Mouse (Mus musculus) brain, adult 2 months (tissue): ENCODE measurements around the gene Elf5.

Experiments used
- DNase-seq: peaks from one replicate; pipeline ENCODE4 v3.0.0; 2011; ENCODE audit warnings: low read depth, low spot score

Elf5 gene

GRCm38 (mm10) chr2:103435110-103435509, 23.6 kb downstream of the Elf5 start:
- peak; percentile 29 for DNase-seq

- DNase-seq: no peak
These were observed 25.0 kb downstream of the Elf5 start for GRCm38 (mm10) chr2:103436534-103436933.

DNA sequence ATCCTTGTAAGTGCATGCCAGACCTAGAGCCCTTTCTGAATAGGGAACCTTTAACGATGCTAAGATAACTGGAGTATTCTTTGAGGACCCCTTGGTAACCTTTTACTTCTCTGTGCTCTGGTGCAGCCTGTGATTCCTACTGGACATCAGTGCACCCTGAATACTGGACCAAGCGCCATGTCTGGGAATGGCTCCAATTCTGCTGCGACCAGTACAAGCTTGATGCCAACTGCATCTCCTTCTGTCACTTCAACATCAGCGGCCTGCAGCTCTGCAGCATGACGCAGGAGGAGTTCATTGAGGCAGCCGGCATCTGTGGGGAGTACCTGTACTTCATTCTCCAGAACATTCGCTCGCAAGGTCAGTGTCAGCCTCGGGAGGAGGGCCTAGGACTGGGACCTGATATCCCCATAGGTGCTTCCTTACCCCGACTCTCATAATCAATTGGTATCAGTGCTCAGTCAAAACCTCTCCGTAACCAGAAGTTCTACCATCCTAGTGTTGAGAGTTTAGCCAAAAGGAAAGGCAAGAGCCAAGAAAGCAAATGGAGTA, 27.7 kb downstream of the Elf5 start:
- DNase-seq: no peak

- DNase-seq: peak; percentile 87
These were observed 28.2 kb downstream of the Elf5 start for GRCm38 (mm10) chr2:103439710-103440109.

- DNase-seq: peak; percentile 78
These were observed 34.3 kb downstream of the Elf5 start for GRCm38 (mm10) chr2:103445776-103446175.

DNA sequence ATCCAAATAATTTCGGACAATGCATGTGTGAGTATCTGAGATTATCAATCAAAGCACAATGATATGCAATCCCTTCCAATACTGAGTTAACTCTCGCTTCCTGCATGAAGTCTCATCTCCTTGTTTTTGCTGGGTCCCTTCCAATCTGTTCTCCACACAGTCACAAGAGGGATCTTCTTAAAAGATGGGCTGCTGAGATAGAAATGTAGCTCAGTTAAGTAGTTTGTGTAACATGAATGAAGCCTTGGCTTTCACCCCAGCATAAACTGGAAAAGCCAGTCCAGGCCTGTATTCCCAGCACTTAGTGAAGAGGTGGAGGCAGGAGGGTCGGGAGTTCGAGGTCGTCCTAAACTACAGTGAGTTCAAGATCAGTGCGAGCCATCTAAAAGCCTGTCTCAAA, 34.8 kb downstream of the Elf5 start:
- no peak for DNase-seq

GRCm38 (mm10) chr2:103448947-103449560, 37.6 kb downstream of the Elf5 start:
- no peak for DNase-seq

DNA sequence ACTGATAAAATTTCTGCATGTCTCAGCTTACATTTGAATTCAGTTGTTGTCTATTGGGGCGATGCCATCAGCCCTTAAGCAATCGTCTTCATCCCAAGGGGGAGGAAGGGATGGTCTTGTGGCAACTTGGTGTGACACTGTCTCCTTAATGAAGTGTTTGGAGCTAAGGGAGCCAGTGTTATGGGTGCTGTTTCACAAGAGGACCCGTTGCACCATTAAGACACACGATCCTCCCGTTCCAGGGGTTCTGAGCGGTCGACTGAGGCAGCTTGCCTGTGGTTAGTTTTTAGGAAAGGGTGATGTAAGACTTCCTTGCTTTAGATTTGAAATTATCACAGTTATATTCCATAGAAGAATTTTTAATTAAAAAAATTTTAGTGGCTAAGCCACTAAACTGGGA, 38.3 kb downstream of the Elf5 start:
- no peak for DNase-seq

GRCm38 (mm10) chr2:103450267-103450666, 38.8 kb downstream of the Elf5 start:
- no peak for DNase-seq

- peak; percentile 65 for DNase-seq
These were observed 41.1 kb downstream of the Elf5 start for GRCm38 (mm10) chr2:103452550-103452949.

DNA sequence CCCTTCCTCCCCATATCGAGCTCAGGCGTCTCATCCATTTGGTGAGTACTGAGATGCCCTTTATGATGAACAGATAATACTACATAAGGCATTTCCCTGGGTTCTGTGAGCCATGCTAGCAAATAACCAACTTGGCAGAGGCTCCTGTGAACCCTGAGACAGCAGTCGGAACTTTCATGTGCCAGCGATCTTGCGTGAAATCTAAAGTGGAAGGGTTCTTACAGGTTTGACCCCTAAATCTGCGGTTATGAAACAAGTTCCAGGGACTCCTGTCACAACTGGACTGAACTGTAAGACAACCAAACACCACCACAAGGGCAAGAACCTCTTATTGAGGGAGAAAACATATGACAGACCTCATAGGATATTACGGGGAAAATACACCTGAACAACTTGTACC, 44.3 kb downstream of the Elf5 start:
- DNase-seq: no peak

DNA sequence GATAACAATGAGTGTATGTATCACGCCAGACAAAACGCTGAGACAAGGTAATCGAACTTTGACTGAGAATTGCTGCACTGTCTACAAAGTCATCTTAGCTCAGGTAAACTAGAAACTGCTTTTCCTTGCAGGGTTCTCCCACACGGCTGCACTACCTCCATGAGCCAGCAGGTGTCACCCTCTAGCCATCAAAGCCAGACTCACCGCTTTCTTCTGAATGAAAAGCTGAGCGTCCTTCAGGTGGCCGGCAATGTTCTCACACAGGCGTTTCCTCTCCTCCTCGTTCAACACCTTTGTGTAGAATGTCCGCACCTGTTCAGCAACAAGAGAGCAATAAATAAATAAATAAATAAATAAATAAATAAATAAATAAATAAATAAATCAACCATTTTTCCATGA, 45.2 kb downstream of the Elf5 start:
- DNase-seq: peak; percentile 89

- DNase-seq: no peak
These were observed 45.6 kb downstream of the Elf5 start for GRCm38 (mm10) chr2:103457048-103457447.

GRCm38 (mm10) chr2:103457628-103458027, 46.1 kb downstream of the Elf5 start:
- DNase-seq: no peak

DNA sequence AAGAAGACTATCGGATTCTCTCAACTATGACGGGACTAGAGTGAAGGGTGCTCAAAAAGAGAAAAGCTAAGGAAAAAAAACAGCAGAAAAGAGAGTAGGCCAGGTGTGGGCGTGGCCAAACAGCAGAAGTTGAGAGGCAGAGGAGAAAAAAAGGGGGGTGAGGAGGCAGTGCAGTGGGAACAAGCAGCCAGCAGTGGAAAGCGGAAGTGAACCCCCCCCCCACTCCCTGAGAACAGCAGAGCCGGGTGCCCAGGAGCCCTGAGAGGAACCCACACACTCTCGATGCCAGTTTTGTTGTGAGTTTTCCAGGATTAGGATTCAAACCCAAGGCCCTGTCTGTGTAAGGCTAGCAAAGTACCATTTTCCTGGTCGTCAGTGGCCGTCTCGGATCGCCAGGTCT, 47.6 kb downstream of the Elf5 start:
- DNase-seq: no peak

DNA sequence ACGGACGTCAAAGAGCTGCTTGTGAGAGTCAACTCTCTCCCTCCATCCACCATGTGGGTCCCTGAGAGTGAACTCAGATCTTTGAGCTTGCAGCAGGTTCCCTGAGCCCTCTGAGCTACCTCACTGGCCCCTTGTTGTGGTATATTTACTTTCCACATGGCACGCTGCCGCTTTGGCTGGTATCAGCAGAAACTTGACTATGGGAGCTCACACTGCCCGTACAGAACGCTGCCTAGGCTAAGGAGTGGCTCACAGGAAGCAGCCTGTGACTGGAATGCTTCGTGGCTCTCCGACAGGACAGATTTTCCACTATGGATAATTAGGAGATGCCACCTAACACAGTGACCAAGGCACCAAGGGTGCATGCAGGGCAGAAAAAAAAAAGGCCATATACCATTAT, 49.7 kb downstream of the Elf5 start:
- DNase-seq: no peak

DNA sequence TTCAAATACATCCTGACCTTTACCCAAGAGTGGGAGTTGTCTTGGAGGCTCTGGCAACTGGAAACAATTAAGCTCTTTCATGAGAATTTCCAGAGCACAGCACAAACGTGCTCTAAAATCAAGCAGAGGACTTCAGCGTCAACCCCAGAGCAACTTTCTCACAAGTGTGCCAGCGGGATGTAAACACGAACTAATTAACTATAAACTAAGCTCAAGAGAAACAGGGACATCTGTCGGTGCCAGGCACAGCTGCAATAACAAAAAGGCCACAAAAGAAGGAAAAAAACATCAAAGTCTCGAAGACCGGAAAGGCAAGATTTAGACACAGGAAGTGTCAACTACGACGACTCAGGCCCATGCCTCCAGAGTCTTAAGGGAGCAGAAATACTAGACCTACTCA, 50.3 kb downstream of the Elf5 start:
- DNase-seq: no peak

- no peak for DNase-seq
These were observed 51.3 kb downstream of the Elf5 start for GRCm38 (mm10) chr2:103462746-103463145.

GRCm38 (mm10) chr2:103464524-103464923, 53.0 kb downstream of the Elf5 start:
- DNase-seq: peak; percentile 52

- DNase-seq: no peak
These were observed 53.9 kb downstream of the Elf5 start for GRCm38 (mm10) chr2:103465429-103465828.

- DNase-seq: no peak
These were observed 54.8 kb downstream of the Elf5 start for GRCm38 (mm10) chr2:103466272-103466671.

DNA sequence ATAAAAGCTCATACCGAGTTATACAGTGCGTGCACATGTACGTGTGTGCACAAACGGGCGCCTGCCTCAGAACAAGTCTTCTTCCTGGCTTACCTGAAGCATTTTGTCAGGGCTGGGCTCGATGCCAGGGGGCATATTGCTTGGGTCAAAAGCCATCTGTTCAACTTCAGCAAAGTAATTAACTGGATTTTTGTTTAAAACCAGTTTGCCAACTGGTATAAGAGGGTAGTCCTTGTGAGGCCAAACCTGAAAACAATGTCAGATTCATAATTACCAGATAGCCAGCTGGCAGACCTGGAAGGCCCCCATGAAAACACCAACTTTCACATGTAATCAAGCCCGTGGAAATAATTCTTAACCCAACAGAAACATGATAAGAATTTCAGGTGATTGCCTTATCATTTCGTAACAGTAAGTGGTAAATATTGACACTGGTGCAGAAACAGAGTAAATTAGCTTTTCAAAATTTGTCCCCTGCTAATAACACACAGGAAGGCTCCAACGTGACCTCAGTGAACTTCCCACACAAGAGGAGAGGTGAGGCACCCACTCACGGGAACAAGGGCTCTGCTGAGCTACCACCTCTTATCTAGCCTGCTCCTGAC, 55.6 kb downstream of the Elf5 start:
- DNase-seq: peak; percentile 83

GRCm38 (mm10) chr2:103473362-103473761, 61.9 kb downstream of the Elf5 start:
- no peak for DNase-seq
